Mouse (Mus musculus) cerebellum, adult 2 months (tissue): ENCODE measurements around the gene Rlf.

ENCODE experiments used
- CTCF ChIP-seq: fragments of 200-500 bp; IDR thresholded peaks from 2 replicates; pipeline ENCODE4 v1.5.1; 2011; ENCODE audit warnings: low read depth, mild to moderate bottlenecking, control low read depth, low read length, moderate library complexity, borderline replicate concordance; ENCODE audit not compliant: insufficient read depth
- POLR2A ChIP-seq: fragments of 200-500 bp; IDR thresholded peaks from 2 replicates; pipeline ENCODE4 v1.6.1; 2011; ENCODE audit warnings: low read length, control low read depth, borderline replicate concordance; ENCODE audit not compliant: insufficient read depth

DNA sequence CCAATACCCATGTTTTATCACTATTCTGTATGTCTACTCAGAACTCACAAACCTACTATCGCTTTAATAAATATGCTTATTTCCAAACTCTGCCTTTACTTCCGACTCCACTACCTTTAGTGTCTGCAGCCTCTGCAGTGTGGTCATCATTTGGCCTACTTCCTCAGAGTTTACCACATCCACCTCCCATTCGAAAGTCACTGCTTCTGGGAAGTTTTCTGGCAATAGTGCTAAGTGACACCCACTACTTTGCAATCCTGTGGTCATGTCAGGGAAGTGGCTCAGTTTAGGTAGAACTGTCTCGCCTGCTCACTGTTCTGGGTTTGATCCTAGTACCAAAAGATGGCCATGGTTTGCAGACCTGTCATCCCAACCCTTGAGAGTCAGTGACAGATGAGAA lies 17.9 kb downstream of the Rlf start:
- TF ChIP-seq CTCF (no peak), POLR2A (no peak)
